9 mouse cellular contexts compared by ENCODE assay signal in genomic region chr2:37380189-37380588, GRCm38 (mm10). TPM values are rescaled to one million over a fixed set of nuclear protein-coding genes. Genes with fewer than 3 reads are reported as not detected.
DNase-seq lines count a peak whose midpoint lies in the region; ATAC-seq and TF ChIP-seq lines count a peak whose summit lies in the region.
"Had no signal": no experiment of that assay in that cellular context is flagged by ENCODE, and none has a peak within 500 bp of the region (broad histone marks: within the 10 kb centered on the region; RNA-seq: fewer than 3 reads in every experiment).

No protein-coding gene starts in this region.

- DNase-seq in urinary bladder, postnatal 25 days (ENCODE audit: low spot score), result peak; percentile 34
- no peak for DNase-seq in urinary bladder, postnatal 4 days (ENCODE audit: low spot score in 2 of 2)
- peak; percentile 44 to 75 for DNase-seq in adrenal gland, postnatal 36 days
- DNase-seq in liver, adult 2 months (ENCODE audit: extremely low read depth, low read depth, low spot score), result peak; percentile 31
- peak; percentile 74 for DNase-seq in thymus, postnatal 14 days

- no peak overlapping the region for H3K4me3 ChIP-seq in intestine, postnatal 0 days (ENCODE audit: low read depth, low read length)
- H3K4me3 ChIP-seq in liver, adult 2 months (ENCODE audit: insufficient read depth, low read depth, low read length), result no peak overlapping the region
- no peak overlapping the region for H3K4me3 ChIP-seq in neural tube, embryonic 15.5 days (replicated peaks)

- ATAC-seq in erythroblast, adult 5-6 weeks (replicated peaks; ENCODE audit: low FRiP score, poor library complexity, severe bottlenecking), result peak; percentile 91
- no peak for ATAC-seq in intestine, postnatal 0 days
- ATAC-seq in neural tube, embryonic 15.5 days (ENCODE audit: low FRiP score), result peak; percentile 47; the same call in 1 of the 2 replicates

- H3K9me3 ChIP-seq in intestine, postnatal 0 days (ENCODE audit: control insufficient read depth), result no peaks in the 10 kb centered on the region
- H3K9me3 ChIP-seq in neural tube, embryonic 15.5 days (replicated peaks), result no peaks in the 10 kb centered on the region

- TF ChIP-seq POLR2A in liver, adult 2 months (IDR thresholded peaks at IDR 0.05; ENCODE audit: extremely low read depth, insufficient read depth, low read length), result no peak

- no peaks in the 10 kb centered on the region for H3K4me1 ChIP-seq in intestine, postnatal 0 days (replicated peaks; ENCODE audit: control insufficient read depth, insufficient read depth, low read length)
- no peaks in the 10 kb centered on the region for H3K4me1 ChIP-seq in liver, adult 2 months (ENCODE audit: control insufficient read depth, insufficient read depth, low read length)
- H3K4me1 ChIP-seq in neural tube, embryonic 15.5 days, result no peaks in the 10 kb centered on the region

- H3K27me3 ChIP-seq in intestine, postnatal 0 days (replicated peaks; ENCODE audit: control insufficient read depth, insufficient read depth, low read length), result no peaks in the 10 kb centered on the region
- H3K27me3 ChIP-seq in liver, adult 2 months (ENCODE audit: control insufficient read depth, insufficient read depth, low read length), result no peaks in the 10 kb centered on the region
- H3K27me3 ChIP-seq in neural tube, embryonic 15.5 days (replicated peaks), result no peaks in the 10 kb centered on the region

- 66% methylated on average over 2 of the region's 2 CpGs for WGBS in intestine, postnatal 0 days
- 70% methylated on average over 2 of the region's 2 CpGs for WGBS in liver, adult 2 months
- WGBS in neural tube, embryonic 15.5 days, result 64% methylated on average over 2 of the region's 2 CpGs

- TF ChIP-seq CTCF in intestine, postnatal 0 days (IDR thresholded peaks at IDR 0.05; ENCODE audit: low read depth), result peak; percentile 84
- TF ChIP-seq CTCF in liver, adult 2 months (IDR thresholded peaks at IDR 0.05; ENCODE audit: low read depth, low read length), result peak; percentile 57

- H3K4me2 ChIP-seq in intestine, postnatal 0 days (replicated peaks; ENCODE audit: low read depth), result no peak overlapping the region
- no peak overlapping the region for H3K4me2 ChIP-seq in neural tube, embryonic 15.5 days

- H3K27ac ChIP-seq in intestine, postnatal 0 days (ENCODE audit: low read depth, low read length), result no peak overlapping the region
- H3K27ac ChIP-seq in liver, adult 2 months (replicated peaks; ENCODE audit: insufficient read depth, low read depth, low read length), result no peak overlapping the region
- no peak overlapping the region for H3K27ac ChIP-seq in neural tube, embryonic 15.5 days (replicated peaks)

- H3K79me2 ChIP-seq in liver, adult 2 months (ENCODE audit: control insufficient read depth, insufficient read depth, low read length), result no peaks in the 10 kb centered on the region

- H3K9ac ChIP-seq in intestine, postnatal 0 days (ENCODE audit: low read depth, low read length), result no peak overlapping the region
- H3K9ac ChIP-seq in liver, adult 2 months (ENCODE audit: low read depth, low read length), result no peak overlapping the region
- no peak overlapping the region for H3K9ac ChIP-seq in neural tube, embryonic 15.5 days (replicated peaks)

- peaks cover 39% of the 10 kb centered on the region for H3K36me3 ChIP-seq in intestine, postnatal 0 days (ENCODE audit: control insufficient read depth, insufficient read depth)
- peaks cover 35% of the 10 kb centered on the region for H3K36me3 ChIP-seq in liver, adult 2 months (ENCODE audit: control insufficient read depth, insufficient read depth, low read length)
- H3K36me3 ChIP-seq in neural tube, embryonic 15.5 days, result peaks cover 44% of the 10 kb centered on the region

RNA-seq across cellular contexts. Expression of gene Pdcl, which starts 21.1 kb away (rescaled TPM):
- total RNA-seq in adrenal gland, postnatal 36 days (2021), result 10 to 100 TPM; 36.9 to 51.0 TPM
- total RNA-seq in erythroblast, adult 5-6 weeks (2015; ENCODE audit: low replicate concordance), result 9.0 and 19.4 TPM in 2 replicates
- total RNA-seq in erythroblast, adult 5-6 weeks (2017; ENCODE audit: low replicate concordance), result 19.6 and 24.3 TPM in 2 replicates
- polyA plus RNA-seq in intestine, postnatal 0 days (2015; fragmentation: Nextera tagmentation; extraction: Ambion mirVana), result 25.2 and 26.5 TPM in 2 replicates
- 19.9 and 27.1 TPM in 2 replicates for total RNA-seq in liver, adult 2 months (2014; rRNA removed)
- 7.0 and 7.8 TPM in 2 replicates for polyA plus RNA-seq in liver, adult 2 months (2012; rRNA removed)
- polyA plus RNA-seq in neural tube, embryonic 15.5 days (2015; fragmentation: Nextera tagmentation; extraction: Ambion mirVana), result 42.0 and 44.1 TPM in 2 replicates

RNA-seq across cellular contexts. Expression of gene Rc3h2, which starts 42.5 kb away (rescaled TPM):
- 10 to 100 TPM; 43.6 to 45.8 TPM for total RNA-seq in adrenal gland, postnatal 36 days (2021)
- 40.1 and 52.1 TPM in 2 replicates for total RNA-seq in erythroblast, adult 5-6 weeks (2015; ENCODE audit: low replicate concordance)
- 52.0 and 64.7 TPM in 2 replicates for total RNA-seq in erythroblast, adult 5-6 weeks (2017; ENCODE audit: low replicate concordance)
- 7.0 and 7.8 TPM in 2 replicates for polyA plus RNA-seq in intestine, postnatal 0 days (2015; fragmentation: Nextera tagmentation; extraction: Ambion mirVana)
- 16.7 and 17.2 TPM in 2 replicates for total RNA-seq in liver, adult 2 months (2014; rRNA removed)
- 2.4 and 3.0 TPM in 2 replicates for polyA plus RNA-seq in liver, adult 2 months (2012; rRNA removed)
- 18.1 and 19.0 TPM in 2 replicates for polyA plus RNA-seq in neural tube, embryonic 15.5 days (2015; fragmentation: Nextera tagmentation; extraction: Ambion mirVana)

RNA-seq across cellular contexts. Expression of gene Olfr368, which starts 53.9 kb away (rescaled TPM):
- not detected for total RNA-seq in adrenal gland, postnatal 36 days (2021)
- total RNA-seq in erythroblast, adult 5-6 weeks (2015; ENCODE audit: low replicate concordance), result not detected in 2 replicates
- not detected in 2 replicates for total RNA-seq in erythroblast, adult 5-6 weeks (2017; ENCODE audit: low replicate concordance)
- polyA plus RNA-seq in intestine, postnatal 0 days (2015; fragmentation: Nextera tagmentation; extraction: Ambion mirVana), result not detected in 2 replicates
- total RNA-seq in liver, adult 2 months (2014; rRNA removed), result not detected in 2 replicates
- not detected in 2 replicates for polyA plus RNA-seq in liver, adult 2 months (2012; rRNA removed)
- not detected in 2 replicates for polyA plus RNA-seq in neural tube, embryonic 15.5 days (2015; fragmentation: Nextera tagmentation; extraction: Ambion mirVana)
- polyA plus RNA-seq: gonadal fat pad, adult 2 months had no signal

Comparison
In these comparisons a context has a peak if more than half of its experiments do, and no peak if none do; other contexts are left out.
1. DNase-seq: peak in urinary bladder, postnatal 25 days (single experiment), adrenal gland, postnatal 36 days (2 of 2), liver, adult 2 months (single experiment) and thymus, postnatal 14 days (single experiment); none in urinary bladder, postnatal 4 days (0 of 2).